Comparison of ENCODE assay signal across 8 mouse cellular contexts in genomic region chr3:67954459-67955065, GRCm38 (mm10).
DNase-seq lines count a peak whose midpoint lies in the region; ATAC-seq and TF ChIP-seq lines count a peak whose summit lies in the region.

No protein-coding gene starts in this region.

- no peaks in the 10 kb centered on the region for H3K36me3 ChIP-seq in lung, embryonic 14.5 days (ENCODE audit: insufficient read depth)
- H3K36me3 ChIP-seq in forebrain, embryonic 14.5 days (ENCODE audit: control insufficient read depth, insufficient read depth, low read length): no peaks in the 10 kb centered on the region

- WGBS in lung, embryonic 14.5 days: 23% methylated on average over 5 of the region's 5 CpGs
- 32% methylated on average over 5 of the region's 5 CpGs for WGBS in lung, adult 2 months
- 13% methylated on average over 5 of the region's 5 CpGs for WGBS in forebrain, embryonic 14.5 days

- H3K4me2 ChIP-seq in lung, embryonic 14.5 days: no peak overlapping the region
- no peak overlapping the region for H3K4me2 ChIP-seq in forebrain, embryonic 14.5 days (ENCODE audit: low read length)

- no peak overlapping the region for H3K9ac ChIP-seq in lung, embryonic 14.5 days
- H3K9ac ChIP-seq in forebrain, embryonic 14.5 days (ENCODE audit: low read length): no peak overlapping the region

- peak; percentile 37 for DNase-seq in lung, embryonic 14.5 days
- no peak for DNase-seq in lung, adult 2 months
- DNase-seq in forebrain, embryonic 14.5 days (ENCODE audit: low spot score): peak; percentile 49
- DNase-seq in left cerebral cortex, postnatal 36 days (ENCODE audit: low spot score in 2 of 2): peak; percentile 54 to 60
- peak; percentile 32 for DNase-seq in telencephalon, adult 2 months (ENCODE audit: low read depth, low spot score)
- DNase-seq in testis, postnatal 10 days (ENCODE audit: low spot score): no peak
- DNase-seq in spleen, adult 18-20 months: no peak
- DNase-seq in gastrocnemius, postnatal 14 days: no peak

- H3K27ac ChIP-seq in lung, embryonic 14.5 days (ENCODE audit: low read depth): no peak overlapping the region
- no peak overlapping the region for H3K27ac ChIP-seq in forebrain, embryonic 14.5 days (ENCODE audit: low read depth, low read length)

- intact Hi-C loops in left cerebral cortex, postnatal 36 days (cut with DNase I): no loop called here
- intact Hi-C loops in gastrocnemius, postnatal 14 days (cut with DNase I; ENCODE audit: low total_unique reads): no loop called here

- H3K27me3 ChIP-seq in lung, embryonic 14.5 days (ENCODE audit: insufficient read depth, low read length): no peaks in the 10 kb centered on the region
- no peaks in the 10 kb centered on the region for H3K27me3 ChIP-seq in forebrain, embryonic 14.5 days (replicated peaks; ENCODE audit: control insufficient read depth, insufficient read depth, low read length)

- no peak for TF ChIP-seq POLR2A in lung, adult 2 months (IDR thresholded peaks at IDR 0.05; ENCODE audit: borderline replicate concordance, extremely low read depth, low read depth, low read length)

- no peaks in the 10 kb centered on the region for H3K9me3 ChIP-seq in lung, embryonic 14.5 days (ENCODE audit: low read depth, low read length)
- H3K9me3 ChIP-seq in forebrain, embryonic 14.5 days (replicated peaks; ENCODE audit: control insufficient read depth, low read length): no peaks in the 10 kb centered on the region

- 0 out of 2 replicates have a peak, but pooled peaks cover 2% of the 10 kb centered on the region for H3K4me1 ChIP-seq in lung, embryonic 14.5 days (ENCODE audit: insufficient read depth)
- no peaks in the 10 kb centered on the region for H3K4me1 ChIP-seq in lung, adult 2 months (ENCODE audit: control insufficient read depth, insufficient read depth, low read length)
- H3K4me1 ChIP-seq in forebrain, embryonic 14.5 days (ENCODE audit: control insufficient read depth, insufficient read depth, low read length): peaks cover 9% of the 10 kb centered on the region; the same call in 1 of the 2 replicates

- no peak for TF ChIP-seq CTCF in lung, embryonic 14.5 days (IDR thresholded peaks at IDR 0.05; ENCODE audit: low read depth)
- no peak for TF ChIP-seq CTCF in lung, adult 2 months (IDR thresholded peaks at IDR 0.05; ENCODE audit: insufficient read depth, low read length)

- ATAC-seq in lung, embryonic 14.5 days (ENCODE audit: insufficient read depth): no peak
- ATAC-seq in forebrain, embryonic 14.5 days: peak; percentile 71

- H3K4me3 ChIP-seq in lung, embryonic 14.5 days (ENCODE audit: low read depth, low read length): no peak overlapping the region
- no peak overlapping the region for H3K4me3 ChIP-seq in lung, adult 2 months (replicated peaks; ENCODE audit: extremely low read depth, low read depth, low read length)
- H3K4me3 ChIP-seq in forebrain, embryonic 14.5 days (ENCODE audit: low read depth, low read length): no peak overlapping the region

Comparison
In these comparisons a context has a peak if more than half of its experiments do, and no peak if none do; other contexts are left out.
1. DNase-seq: peak in lung, embryonic 14.5 days (single experiment), forebrain, embryonic 14.5 days (single experiment), left cerebral cortex, postnatal 36 days (2 of 2) and telencephalon, adult 2 months (single experiment); none in lung, adult 2 months (single experiment), testis, postnatal 10 days (single experiment), spleen, adult 18-20 months (0 of 2) and gastrocnemius, postnatal 14 days (single experiment).